Mouse (Mus musculus) left cerebral cortex, postnatal 25 days (tissue): ENCODE measurements around the gene Tet2. TPM values are rescaled to one million over a fixed set of nuclear protein-coding genes. Genes with fewer than 3 reads are reported as not detected.

Source experiments
- microRNA-seq, 2 experiments: library from miRNA; unstranded; fragments of <30 nt; microRNA quantifications; one replicate each; pipeline ENCODE4 v1.2.0; 2022
- total RNA-seq, 2 experiments: library from RNA; stranded (reverse); gene quantifications; 2 replicates each; pipeline ENCODE4 v1.2.3; 2021

Gene Tet2
- total RNA-seq, 2 experiments from 2014 or later, result 32.8 to 46.2 TPM

Small RNA genes within 50 kb of the gene (microRNA-seq; reads per million reads assigned to microRNA genes)
- 0 reads per million in 2 experiments for gene Gm25042

Other genes starting within 250 kb of the Tet2 start
- 10 to 100 TPM; 45.5 to 46.7 TPM for gene Ppa2, start 235.0 kb downstream of the Tet2 start, total RNA-seq